Mouse (Mus musculus) kidney, adult 18-20 months (tissue): Measurements from ENCODE around the gene Dact2.
A peak's percentile ranks its signal among the peaks of the same experiment; 100 is the strongest.

Experiments
- DNase-seq: peaks from one replicate; pipeline ENCODE4 v3.0.0; 2021

Dact2 gene

GRCm38 (mm10) chr17:14204061-14204460 lies at the start of gene Dact2:
Gene Dact2 (minus strand): TSS chr17:14204304.
- no peak for DNase-seq

GRCm38 (mm10) chr17:14252456-14252855 lies 48.4 kb upstream of the Dact2 start:
- DNase-seq = no peak

- DNase-seq = no peak
Observed at GRCm38 (mm10) chr17:14250401-14250800, 46.3 kb upstream of the Dact2 start.

GRCm38 (mm10) chr17:14249595-14249994 lies 45.5 kb upstream of the Dact2 start:
- DNase-seq = no peak

GRCm38 (mm10) chr17:14247931-14248330 lies 43.8 kb upstream of the Dact2 start:
- no peak for DNase-seq

- DNase-seq = no peak
Observed at GRCm38 (mm10) chr17:14246266-14246665, 42.2 kb upstream of the Dact2 start.

DNA sequence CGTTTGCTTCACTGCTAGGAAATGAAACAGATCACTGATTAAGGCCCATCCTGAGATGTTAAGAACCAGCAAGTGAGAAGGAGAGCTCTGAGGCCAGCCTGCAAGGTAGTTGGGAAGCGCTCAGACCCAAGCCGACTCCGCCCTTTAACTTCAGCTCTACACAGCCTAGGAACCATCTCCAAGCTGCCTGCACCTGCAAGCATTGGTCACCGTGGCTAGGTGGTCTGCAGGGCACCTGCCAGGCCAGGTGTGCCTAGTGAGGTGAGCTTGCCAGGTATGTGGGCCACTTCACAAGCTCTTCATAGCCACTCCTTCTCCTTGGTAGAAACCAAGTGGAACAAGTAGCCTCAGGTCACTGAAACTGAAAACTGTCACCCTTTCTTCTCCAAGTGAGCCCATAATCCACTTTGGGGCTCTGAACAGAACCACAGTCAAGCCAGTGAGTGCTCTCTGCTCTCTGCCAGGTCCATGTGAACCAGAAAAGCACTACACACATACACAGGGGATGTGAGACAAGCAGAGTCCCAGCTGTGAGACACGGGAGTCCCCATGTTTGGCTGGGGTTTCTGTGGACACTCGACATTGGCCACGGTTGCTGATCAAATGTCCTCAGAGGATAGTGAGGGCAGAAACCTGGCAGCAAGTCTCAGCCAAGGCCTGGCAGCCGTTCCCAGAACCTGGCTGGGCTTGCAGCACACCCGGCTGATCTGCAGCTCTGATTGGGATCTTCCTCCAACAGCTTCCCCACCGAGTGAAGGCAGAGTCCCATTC lies 40.3 kb upstream of the Dact2 start:
- DNase-seq = peak; percentile 21

DNA sequence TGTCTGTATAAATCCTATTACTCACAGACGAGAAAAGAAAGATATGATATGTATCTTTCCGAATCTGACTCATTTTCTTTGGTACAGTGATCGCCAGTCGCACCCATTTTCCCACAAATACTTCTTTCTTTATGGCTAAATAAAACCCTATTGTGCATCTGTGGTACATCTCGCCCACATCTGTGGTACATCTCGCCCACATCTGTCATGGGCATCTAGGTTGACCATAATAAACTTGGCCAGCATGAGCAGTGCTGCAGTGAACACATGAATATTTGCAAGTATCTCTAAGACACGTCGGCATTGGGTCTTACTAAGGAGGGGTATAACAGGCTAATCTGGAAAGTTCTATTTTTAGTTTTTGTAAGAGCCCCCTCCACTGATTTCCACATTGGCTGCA lies 38.5 kb upstream of the Dact2 start:
- no peak for DNase-seq

DNA sequence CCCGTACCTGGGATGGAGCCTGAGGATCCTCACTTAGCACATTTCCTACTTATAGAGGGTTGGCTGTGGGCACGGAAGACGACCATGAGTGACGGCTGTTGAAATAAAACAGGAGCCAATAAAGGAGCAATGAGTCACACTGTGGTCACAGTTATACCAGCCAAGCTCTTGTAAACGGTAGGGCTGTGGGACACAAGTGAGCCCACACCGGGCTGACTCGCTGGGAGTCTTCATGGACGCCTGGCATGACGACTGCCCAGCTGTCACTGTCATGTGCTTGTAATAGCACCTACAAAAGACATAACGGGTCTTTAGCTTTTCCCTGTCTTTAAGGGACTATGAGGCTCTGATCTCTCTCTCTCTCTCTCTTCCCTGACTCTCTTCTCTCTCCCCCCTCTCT lies 35.9 kb upstream of the Dact2 start:
- no peak for DNase-seq

DNA sequence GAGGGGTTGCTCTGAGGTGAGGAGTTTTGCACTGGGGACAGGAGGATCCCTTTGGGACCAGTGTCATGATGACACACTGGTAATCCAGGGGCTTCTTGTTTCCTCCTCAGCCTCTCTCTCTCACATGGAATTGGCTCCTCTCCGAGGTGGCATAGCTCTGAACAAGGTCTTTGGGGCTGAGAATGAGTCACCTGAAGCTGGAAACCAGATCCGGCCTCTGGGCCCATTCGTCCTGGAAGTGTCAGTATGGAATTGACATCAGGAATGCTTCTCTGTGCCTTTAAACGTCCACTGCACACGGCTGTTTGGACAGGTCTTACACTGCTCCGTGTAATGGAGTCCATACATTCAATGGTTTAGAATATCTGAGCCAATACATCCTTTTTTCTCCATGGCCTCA lies 33.0 kb upstream of the Dact2 start:
- DNase-seq = no peak

DNA sequence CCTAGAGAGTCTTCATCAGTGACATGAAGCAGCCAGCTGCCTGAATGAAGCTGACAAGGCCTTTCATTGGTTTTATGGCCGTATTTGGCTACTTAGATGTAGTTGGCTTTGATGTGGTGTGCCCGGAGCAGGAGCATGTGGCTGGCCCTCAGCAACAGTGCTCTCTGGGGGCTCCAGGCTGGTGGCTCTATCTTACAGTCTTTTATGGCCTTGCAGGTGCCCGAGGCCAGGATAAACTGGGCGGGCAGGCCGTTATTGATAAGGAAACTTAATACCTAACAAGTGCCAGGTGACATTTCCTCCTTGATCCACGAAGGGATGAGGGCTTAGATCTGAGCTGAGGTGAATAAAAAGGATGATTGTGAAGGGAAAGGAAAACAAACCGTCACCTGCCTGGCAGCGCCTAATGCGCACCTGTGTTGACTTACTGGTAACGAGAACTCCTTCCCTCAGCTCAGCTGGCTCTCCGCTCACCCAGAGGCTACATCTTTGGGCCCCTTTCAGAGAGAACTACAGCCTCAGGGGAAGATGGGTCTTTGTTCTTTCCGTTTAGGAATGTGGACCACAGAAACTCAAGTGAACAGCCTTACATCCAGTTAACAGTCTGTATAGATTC lies 30.8 kb upstream of the Dact2 start:
- no peak for DNase-seq

- no peak for DNase-seq
Observed at GRCm38 (mm10) chr17:14233658-14234057, 29.6 kb upstream of the Dact2 start.

- DNase-seq = peak; percentile 81
Observed at GRCm38 (mm10) chr17:14232629-14233028, 28.5 kb upstream of the Dact2 start.

- DNase-seq = no peak
Observed at GRCm38 (mm10) chr17:14230698-14231430, 26.8 kb upstream of the Dact2 start.

GRCm38 (mm10) chr17:14228381-14228780 lies 24.3 kb upstream of the Dact2 start:
- DNase-seq = peak; percentile 21

- no peak for DNase-seq
Observed at GRCm38 (mm10) chr17:14227601-14228000, 23.5 kb upstream of the Dact2 start.

GRCm38 (mm10) chr17:14226778-14227177 lies 22.7 kb upstream of the Dact2 start:
- DNase-seq = no peak

- no peak for DNase-seq
Observed at GRCm38 (mm10) chr17:14225982-14226652, 22.0 kb upstream of the Dact2 start.

- no peak for DNase-seq
Observed at GRCm38 (mm10) chr17:14221893-14222615, 17.9 kb upstream of the Dact2 start.

GRCm38 (mm10) chr17:14220606-14221202 lies 16.6 kb upstream of the Dact2 start:
- DNase-seq = peak; percentile 66

- DNase-seq = no peak
Observed at GRCm38 (mm10) chr17:14213976-14214529, 9.9 kb upstream of the Dact2 start.

- DNase-seq = peak; percentile 51
Observed at GRCm38 (mm10) chr17:14212796-14213195, 8.7 kb upstream of the Dact2 start.
